Mouse (Mus musculus) C2C12 (cell line): ENCODE data around the gene Nrp1. TPM values are rescaled to one million over a fixed set of nuclear protein-coding genes. Genes with fewer than 3 reads are reported as not detected.

Experiments used
- H3K27me3 ChIP-seq: one replicate; pipeline ENCODE4 v1.6.1; 2011; ENCODE audit not compliant: control insufficient read depth, insufficient read depth, insufficient read length
- H3K36me3 ChIP-seq: one replicate; pipeline ENCODE4 v1.6.1; 2011; ENCODE audit not compliant: control insufficient read depth, insufficient read depth
- H3K4me3 ChIP-seq: one replicate; pipeline ENCODE4 v1.5.1; 2011; ENCODE audit warnings: mild to moderate bottlenecking, control low read depth; ENCODE audit not compliant: poor library complexity, insufficient read depth, severe bottlenecking
- H3K79me2 ChIP-seq: one replicate; pipeline ENCODE4 v1.6.1; 2011; ENCODE audit not compliant: control insufficient read depth, insufficient read depth
- H3K79me3 ChIP-seq: one replicate; pipeline ENCODE4 v1.6.1; 2011; ENCODE audit warnings: low read depth, control low read depth
- H3ac ChIP-seq: one replicate; pipeline ENCODE3; 2011; ENCODE audit warnings: low read depth; ENCODE audit not compliant: control insufficient read depth, insufficient read length
- CEBPB ChIP-seq: IDR thresholded peaks from one replicate; pipeline ENCODE4 v1.6.1; 2011; ENCODE audit warnings: low read depth, mild to moderate bottlenecking, control low read depth, moderate library complexity
- CTCF ChIP-seq: IDR thresholded peaks from one replicate; pipeline ENCODE4 v1.5.1; 2011; ENCODE audit not compliant: control insufficient read depth, insufficient read depth, insufficient read length
- FOSL1 ChIP-seq: IDR thresholded peaks from one replicate; pipeline ENCODE4 v1.8.0; 2011; ENCODE audit warnings: mild to moderate bottlenecking, low read length; ENCODE audit not compliant: poor library complexity, insufficient read depth, severe bottlenecking
- MAX ChIP-seq: IDR thresholded peaks from one replicate; pipeline ENCODE4 v1.6.1; 2011; ENCODE audit warnings: mild to moderate bottlenecking, control low read depth
- MYOD1 ChIP-seq: IDR thresholded peaks from one replicate; pipeline ENCODE4 v1.6.1; 2011; ENCODE audit warnings: low read depth; ENCODE audit not compliant: control insufficient read depth, insufficient read length
- MYOG ChIP-seq: IDR thresholded peaks from one replicate; pipeline ENCODE4 v1.6.1; 2011; ENCODE audit not compliant: control insufficient read depth, insufficient read length; ENCODE audit errors: extremely low read depth
- USF1 ChIP-seq: IDR thresholded peaks from one replicate; pipeline ENCODE4 v1.6.1; 2011; ENCODE audit warnings: low read depth, mild to moderate bottlenecking, control low read depth, moderate library complexity
- polyA plus RNA-seq: library from polyadenylated mRNA; unstranded; fragments of >200 nt; fragmentation: generic; extraction: Trizol; gene quantifications from one replicate; pipeline ENCODE4 v1.2.1, GENCODE M21; 2012; ENCODE audit warnings: missing spikeins

Nrp1 gene
- polyA plus RNA-seq, 1 experiment = 19.1 TPM

DNA sequence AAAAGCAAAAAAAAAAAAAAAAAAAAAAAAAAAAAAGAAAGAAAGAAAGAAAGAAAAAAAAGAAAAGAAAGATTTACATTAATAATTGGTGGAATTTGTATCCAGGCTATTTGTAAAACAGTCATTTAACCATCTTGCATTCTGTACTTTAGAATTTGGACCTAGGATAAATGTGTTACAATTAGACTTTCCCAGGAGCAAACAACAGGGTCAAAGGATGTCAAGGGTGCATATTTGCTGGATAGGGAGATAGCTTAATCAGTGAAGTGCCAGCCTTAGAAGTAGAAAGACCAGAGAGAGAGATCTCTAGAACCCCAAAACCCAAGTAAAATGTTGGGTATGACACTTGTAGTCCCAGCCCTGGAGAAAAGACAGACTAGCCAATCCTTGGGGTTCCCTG lies 19.5 kb upstream of the Nrp1 start:
- Histone ChIP-seq H3ac (no peak overlapping the region), H3K79me3 (no peaks in the 10 kb centered on the region), H3K36me3 (no peaks in the 10 kb centered on the region), H3K4me3 (no peak overlapping the region), H3K27me3 (no peaks in the 10 kb centered on the region), H3K79me2 (no peaks in the 10 kb centered on the region)
- TF ChIP-seq USF1 = no peak
- TF ChIP-seq CEBPB = no peak
- TF ChIP-seq MYOG = no peak
- TF ChIP-seq MYOD1 = no peak

DNA sequence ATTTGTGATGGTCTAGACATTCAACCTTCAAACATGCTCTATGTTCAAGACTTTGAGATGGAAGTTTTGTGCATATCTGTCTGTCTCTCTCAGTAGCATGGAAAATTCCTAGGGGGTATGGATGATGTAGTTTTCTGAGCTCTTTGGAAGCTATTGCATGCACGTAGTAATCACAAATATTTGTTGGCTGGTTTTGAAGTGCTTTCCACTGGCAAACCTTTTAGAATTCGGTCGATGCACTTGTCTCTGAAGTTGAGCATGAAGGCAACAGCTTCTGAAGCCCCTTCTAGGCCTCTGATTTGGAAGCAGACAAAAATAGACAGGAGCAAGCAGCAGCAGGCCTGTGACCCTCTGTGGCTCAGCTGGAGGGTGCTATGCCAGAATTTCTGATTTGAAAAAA lies 18.9 kb upstream of the Nrp1 start:
- Histone ChIP-seq H3ac (no peak overlapping the region), H3K4me3 (no peak overlapping the region)

DNA sequence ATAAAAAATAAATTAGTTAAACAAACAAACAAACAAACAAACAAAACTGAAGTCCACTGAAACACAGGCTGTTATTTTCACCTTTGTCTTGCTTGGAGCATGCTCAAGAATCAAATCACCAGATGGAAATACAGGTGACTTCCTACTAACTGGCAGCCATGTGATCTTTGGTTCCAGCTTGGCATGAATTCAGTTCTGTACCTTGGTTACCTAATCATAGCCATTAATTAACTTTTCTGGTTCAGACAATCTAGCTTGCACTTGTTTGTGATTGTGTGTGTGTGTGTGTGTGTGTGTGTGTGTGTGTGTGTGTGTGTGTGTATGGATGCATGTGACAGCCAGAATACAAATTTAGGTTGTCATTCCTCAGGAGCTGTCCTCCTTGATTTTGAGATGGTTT lies 8.0 kb upstream of the Nrp1 start:
- Histone ChIP-seq H3K4me3 (no peak overlapping the region), H3ac (no peak overlapping the region), H3K79me3 (no peaks in the 10 kb centered on the region), H3K79me2 (no peaks in the 10 kb centered on the region), H3K27me3 (no peaks in the 10 kb centered on the region), H3K36me3 (no peaks in the 10 kb centered on the region)
- no peak for TF ChIP-seq USF1
- TF ChIP-seq CTCF = no peak

More for the DNA sequence above, 18.9 kb upstream of the Nrp1 start:
- no peaks in the 10 kb centered on the region for H3K79me3 ChIP-seq
- H3K36me3 ChIP-seq = no peaks in the 10 kb centered on the region
- TF ChIP-seq FOSL1 (no peak), USF1 (no peak), CEBPB (no peak), MYOD1 (no peak), MAX (no peak)
- H3K27me3 ChIP-seq = no peaks in the 10 kb centered on the region
- H3K79me2 ChIP-seq = no peaks in the 10 kb centered on the region

DNA sequence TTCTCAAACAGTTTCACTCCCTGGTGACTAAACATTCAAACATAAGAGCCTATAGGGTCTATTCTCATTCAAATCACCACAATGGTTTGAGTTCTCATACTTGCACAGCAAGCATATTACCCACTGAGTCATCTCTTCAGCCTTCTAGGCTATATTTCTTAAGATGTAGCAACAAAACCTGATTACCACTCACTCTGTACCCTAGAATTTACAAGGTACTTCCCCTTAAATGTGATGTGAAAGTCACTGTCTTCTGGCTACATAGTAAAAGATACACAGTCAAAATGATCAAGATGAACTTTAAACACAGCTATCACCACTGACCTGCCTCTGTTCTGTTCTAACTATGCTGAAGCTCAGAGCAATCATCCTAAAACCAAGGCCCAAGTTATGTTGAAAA lies 7.2 kb upstream of the Nrp1 start:
- Histone ChIP-seq H3K79me3 (no peaks in the 10 kb centered on the region), H3K79me2 (no peaks in the 10 kb centered on the region), H3K4me3 (no peak overlapping the region), H3K36me3 (no peaks in the 10 kb centered on the region), H3K27me3 (no peaks in the 10 kb centered on the region), H3ac (no peak overlapping the region)
- TF ChIP-seq CEBPB = no peak
- no peak for TF ChIP-seq MAX
- no peak for TF ChIP-seq MYOD1
- TF ChIP-seq CTCF = no peak
- no peak for TF ChIP-seq MYOG
- TF ChIP-seq USF1 = no peak
- no peak for TF ChIP-seq FOSL1

DNA sequence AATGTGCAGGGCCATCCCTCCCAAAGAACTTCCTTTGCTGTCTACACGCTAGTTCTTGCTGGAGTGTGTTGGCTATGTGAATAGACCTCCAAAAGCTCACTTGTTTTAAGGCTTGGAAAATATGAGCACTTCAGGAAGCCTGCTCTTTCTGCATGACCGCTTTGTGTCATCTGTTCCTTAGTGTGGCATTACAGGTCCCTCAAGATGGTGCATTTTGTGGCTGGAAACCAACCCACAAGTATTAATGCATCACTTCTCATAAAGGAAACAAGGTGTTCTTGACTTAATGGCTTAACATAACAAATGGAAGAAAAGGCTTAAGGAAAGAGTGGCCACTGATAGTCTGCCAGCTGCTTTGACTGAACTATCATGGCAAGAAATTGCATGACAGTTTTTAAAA lies 5.6 kb upstream of the Nrp1 start:
- Histone ChIP-seq H3K36me3 (no peaks in the 10 kb centered on the region), H3K79me2 (no peaks in the 10 kb centered on the region), H3K79me3 (no peaks in the 10 kb centered on the region), H3K27me3 (no peaks in the 10 kb centered on the region), H3ac (no peak overlapping the region), H3K4me3 (no peak overlapping the region)
- TF ChIP-seq USF1 (no peak), FOSL1 (no peak), MAX (no peak), MYOD1 (no peak), CTCF (no peak), MYOG (no peak), CEBPB (no peak)

DNA sequence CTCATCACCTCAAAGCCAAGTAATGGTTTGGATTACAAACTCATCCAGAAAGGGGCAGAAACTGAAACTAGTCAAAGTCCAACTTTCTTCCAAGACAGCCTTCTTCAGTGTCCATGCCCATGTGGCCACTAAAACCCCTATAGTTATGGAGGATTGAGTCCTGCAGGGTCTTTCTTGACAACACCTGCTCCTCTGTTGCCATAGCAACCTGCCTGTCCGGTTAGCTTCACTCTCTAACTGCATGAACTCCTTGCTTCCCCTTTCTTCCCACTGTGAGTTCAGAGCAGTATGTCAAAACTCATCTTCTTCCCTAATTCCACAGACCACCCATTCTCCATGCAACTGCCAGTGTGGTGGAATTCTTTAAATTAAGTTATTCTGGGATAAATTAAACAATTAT lies 4.4 kb upstream of the Nrp1 start:
- TF ChIP-seq MYOD1 (no peak), MYOG (no peak), FOSL1 (no peak), USF1 (no peak), MAX (no peak), CEBPB (no peak), CTCF (no peak)
- Histone ChIP-seq H3K36me3 (no peaks in the 10 kb centered on the region), H3K27me3 (no peaks in the 10 kb centered on the region), H3K4me3 (no peak overlapping the region), H3ac (no peak overlapping the region), H3K79me3 (no peaks in the 10 kb centered on the region), H3K79me2 (no peaks in the 10 kb centered on the region)
